ENCODE assay signal across 32 mouse cellular contexts in genomic region chr19:59041086-59041485, GRCm38 (mm10).
"Had no signal": no experiment of that assay in that cellular context is flagged by ENCODE, and none has a peak within 500 bp of the region (broad histone marks: within the 10 kb centered on the region; RNA-seq: fewer than 3 reads in every experiment).

No protein-coding gene starts in this region.

- H3K36me3 ChIP-seq: limb, embryonic 10.5 days; limb, embryonic 12.5 days; limb, embryonic 13.5 days; limb, embryonic 15.5 days; liver, embryonic 12.5 days; liver, embryonic 13.5 days; liver, embryonic 15.5 days; lung, embryonic 15.5 days; midbrain, embryonic 10.5 days; midbrain, embryonic 12.5 days; midbrain, embryonic 13.5 days; neural tube, embryonic 12.5 days had no signal

- H3K9ac ChIP-seq: limb, embryonic 12.5 days; limb, embryonic 13.5 days; limb, embryonic 15.5 days; liver, embryonic 12.5 days; liver, embryonic 13.5 days; liver, embryonic 14.5 days; liver, embryonic 15.5 days; liver, postnatal 0 days; lung, embryonic 14.5 days; lung, embryonic 15.5 days; midbrain, embryonic 12.5 days; midbrain, embryonic 13.5 days; midbrain, embryonic 15.5 days; neural tube, embryonic 12.5 days had no signal

- H3K4me2 ChIP-seq: limb, embryonic 12.5 days; limb, embryonic 13.5 days; limb, embryonic 15.5 days; liver, embryonic 11.5 days; liver, embryonic 12.5 days; liver, embryonic 13.5 days; liver, embryonic 15.5 days; lung, embryonic 14.5 days; lung, embryonic 15.5 days; midbrain, embryonic 12.5 days; midbrain, embryonic 13.5 days; midbrain, embryonic 15.5 days; neural tube, embryonic 12.5 days had no signal

- DNase-seq: left cerebral cortex, postnatal 4 days; liver; liver, embryonic 13.5 days; liver, postnatal 0 days; lung, adult 18-20 months; lung, adult 2 months; lung, embryonic 14.5 days; lung, postnatal 10 days; lung, postnatal 14 days; lung, postnatal 36 days; lung, postnatal 4 days; midbrain, embryonic 14.5 days had no signal

- H3K27ac ChIP-seq: left cerebral cortex, adult 2 months; limb, embryonic 10.5 days; limb, embryonic 12.5 days; limb, embryonic 13.5 days; limb, embryonic 15.5 days; liver, embryonic 12.5 days; liver, embryonic 13.5 days; liver, embryonic 14.5 days; liver, embryonic 15.5 days; lung, embryonic 15.5 days; macrophage; midbrain, embryonic 10.5 days; midbrain, embryonic 12.5 days; midbrain, embryonic 13.5 days; midbrain, embryonic 15.5 days; neural tube, embryonic 12.5 days had no signal

- H3K4me3 ChIP-seq: left cerebral cortex, adult 2 months; limb, embryonic 10.5 days; limb, embryonic 12.5 days; limb, embryonic 13.5 days; limb, embryonic 15.5 days; liver, embryonic 12.5 days; liver, embryonic 13.5 days; liver, embryonic 15.5 days; lung, embryonic 15.5 days; megakaryocyte, embryonic 14.5 days; midbrain, embryonic 10.5 days; midbrain, embryonic 12.5 days; midbrain, embryonic 13.5 days; midbrain, embryonic 15.5 days; myocyte; neural tube, embryonic 12.5 days had no signal

- H3K4me1 ChIP-seq: limb, embryonic 10.5 days; limb, embryonic 12.5 days; limb, embryonic 13.5 days; limb, embryonic 15.5 days; liver, embryonic 12.5 days; liver, embryonic 13.5 days; liver, embryonic 15.5 days; lung, embryonic 15.5 days; megakaryocyte, embryonic 14.5 days had no signal

- H3K27me3 ChIP-seq: limb, embryonic 12.5 days; limb, embryonic 13.5 days; limb, embryonic 15.5 days; liver, embryonic 12.5 days; liver, embryonic 13.5 days; liver, embryonic 15.5 days; lung, embryonic 15.5 days; midbrain, embryonic 15.5 days; neural tube, embryonic 12.5 days had no signal

- H3K9me3 ChIP-seq: limb, embryonic 10.5 days; limb, embryonic 12.5 days; limb, embryonic 13.5 days; limb, embryonic 15.5 days; liver, embryonic 12.5 days; liver, embryonic 13.5 days; liver, embryonic 15.5 days; lung, embryonic 15.5 days; megakaryocyte, embryonic 14.5 days; midbrain, embryonic 10.5 days; midbrain, embryonic 12.5 days; midbrain, embryonic 13.5 days; midbrain, embryonic 15.5 days; neural tube, embryonic 12.5 days had no signal

- ATAC-seq: liver, embryonic 12.5 days; liver, postnatal 0 days; lung, postnatal 0 days; midbrain, embryonic 13.5 days; midbrain, embryonic 15.5 days; midbrain, embryonic 16.5 days had no signal
